Mouse (Mus musculus) heart, adult 2 months (tissue): ENCODE data around the gene Sobp.

ENCODE experiments used
- CTCF ChIP-seq: fragments of 200-600 bp; IDR thresholded peaks from 2 replicates; pipeline ENCODE4 v1.8.1; 2022; ENCODE audit warnings: antibody characterized with exemption, mild to moderate bottlenecking, moderate library complexity
- EP300 ChIP-seq: fragments of 200-500 bp; IDR thresholded peaks from 2 replicates; pipeline ENCODE4 v1.6.1; 2011; ENCODE audit warnings: low read depth, low read length, control low read depth; ENCODE audit not compliant: insufficient read depth
- POLR2A ChIP-seq: fragments of 200-500 bp; IDR thresholded peaks from 2 replicates; pipeline ENCODE4 v1.6.1; 2011; ENCODE audit warnings: mild to moderate bottlenecking, low read depth, low read length, control low read depth; ENCODE audit not compliant: insufficient read depth

- no peak for TF ChIP-seq CTCF
- TF ChIP-seq EP300 = no peak
- no peak for TF ChIP-seq POLR2A
Observed at GRCm38 (mm10) chr10:43094537-43094936, 79.8 kb downstream of the Sobp start.
